Mouse (Mus musculus) CH12.LX (cell line): ENCODE measurements at regions not wholly inside any gene's neighbourhood (a gene's known extent, or its start where the extent isn't known, plus 50 kb on each side); places are given as distances from the start of the nearest gene placed in this dataset.
A peak's percentile ranks its signal among the peaks of the same experiment; 100 is the strongest.
"Not testable (repeated sequence)": the region's sequence is repeated elsewhere in the genome, so short reads cannot be mapped to it uniquely, and the experiment has no call there.

Experiments
- DNase-seq: peaks from one replicate; pipeline ENCODE4 v3.0.0-alpha.2; 2013; ENCODE audit errors: extremely low read depth
- H3K27ac ChIP-seq: 2 replicates; pipeline ENCODE4 v1.5.1; 2012; ENCODE audit warnings: low read depth, mild to moderate bottlenecking, control low read depth, moderate library complexity; ENCODE audit not compliant: insufficient read depth
- H3K27me3 ChIP-seq: replicated peaks from 2 replicates; pipeline ENCODE3; 2012; ENCODE audit warnings: inconsistent platforms
- H3K36me3 ChIP-seq, 2 experiments: replicated peaks in 1 of 2; 2 replicates each; pipeline versions ENCODE3 to v1.6.1; 2012; ENCODE audit warnings: inconsistent platforms in 1 of 2, low read length in 1 of 2, mild to moderate bottlenecking in 1 of 2, mixed read lengths in 1 of 2, moderate library complexity in 1 of 2; ENCODE audit not compliant: control insufficient read depth in 1 of 2, insufficient read depth in 1 of 2
- H3K4me1 ChIP-seq, 2 experiments: 2 replicates each; pipeline ENCODE4 v1.6.1; 2012; ENCODE audit warnings: inconsistent platforms in 1 of 2, moderate library complexity in 1 of 2; ENCODE audit not compliant: insufficient read depth in 2 of 2, control insufficient read depth in 1 of 2
- H3K4me2 ChIP-seq: 2 replicates; pipeline ENCODE4 v1.6.1; 2012; ENCODE audit warnings: low read depth, mild to moderate bottlenecking, control low read depth; ENCODE audit not compliant: poor library complexity, insufficient read depth, severe bottlenecking
- H3K4me3 ChIP-seq, 3 experiments: fragments of 150-350 bp in 1 of 3; sonication (generic) in 1 of 3; replicated peaks in 1 of 3; 2 replicates each; pipeline versions ENCODE3 to v1.5.1; 2011 to 2012; ENCODE audit warnings: low read depth in 2 of 3, low read length in 2 of 3, mild to moderate bottlenecking in 2 of 3, moderate library complexity in 2 of 3, control low read depth in 1 of 3, improper control_type of control experiment in 1 of 3, inconsistent platforms in 1 of 3, mixed read lengths in 1 of 3; ENCODE audit not compliant: poor library complexity in 1 of 3
- H3K79me2 ChIP-seq: replicated peaks from 2 replicates; pipeline ENCODE4 v1.6.1; 2012; ENCODE audit warnings: mild to moderate bottlenecking, moderate library complexity; ENCODE audit not compliant: control insufficient read depth, poor library complexity, insufficient read depth, severe bottlenecking; ENCODE audit errors: extremely low read depth
- H3K9ac ChIP-seq: 2 replicates; pipeline ENCODE4 v1.6.1; 2012; ENCODE audit warnings: low read depth, mild to moderate bottlenecking, control low read depth, moderate library complexity; ENCODE audit not compliant: insufficient read depth
- H3K9me3 ChIP-seq: replicated peaks from 2 replicates; pipeline ENCODE3; 2012; ENCODE audit warnings: low read length, inconsistent platforms, mixed read lengths
- CTCF ChIP-seq, 2 experiments: IDR thresholded peaks in 1 of 2; conservative IDR thresholded peaks in 1 of 2; 2 replicates each; pipeline ENCODE4 v1.5.1; 2011 to 2012; ENCODE audit warnings: low read depth in 2 of 2, low read length in 2 of 2, improper control_type of control experiment in 1 of 2, inconsistent platforms in 1 of 2, mild to moderate bottlenecking in 1 of 2, moderate library complexity in 1 of 2
- E2F4 ChIP-seq: IDR thresholded peaks from 2 replicates; pipeline ENCODE4 v1.6.1; 2011; ENCODE audit warnings: low read depth, low read length, improper control_type of control experiment; ENCODE audit not compliant: insufficient replicate concordance
- EP300 ChIP-seq: IDR thresholded peaks from 2 replicates; pipeline ENCODE4 v1.6.1; 2011; ENCODE audit warnings: low read length, improper control_type of control experiment
- HCFC1 ChIP-seq: IDR thresholded peaks from 2 replicates; pipeline ENCODE4 v1.6.1; 2012; ENCODE audit warnings: low read depth, mild to moderate bottlenecking, inconsistent platforms, low read length, improper control_type of control experiment
- JUN ChIP-seq: IDR thresholded peaks from 2 replicates; pipeline ENCODE4 v1.6.1; 2011; ENCODE audit warnings: low read depth, mild to moderate bottlenecking, low read length, improper control_type of control experiment, moderate library complexity; ENCODE audit not compliant: insufficient read depth
- JUND ChIP-seq: conservative IDR thresholded peaks from 2 replicates; pipeline ENCODE4 v1.6.1; 2011; ENCODE audit warnings: low read depth, low read length, improper control_type of control experiment
- MAFK ChIP-seq: IDR thresholded peaks from 2 replicates; pipeline ENCODE4 v1.6.1; 2011; ENCODE audit warnings: low read length, improper control_type of control experiment; ENCODE audit not compliant: insufficient replicate concordance
- MAX ChIP-seq: IDR thresholded peaks from 2 replicates; pipeline ENCODE4 v1.6.1; 2011; ENCODE audit warnings: low read length, improper control_type of control experiment
- MAZ ChIP-seq: IDR thresholded peaks from 2 replicates; pipeline ENCODE4 v1.6.1; 2012; ENCODE audit warnings: low read depth, mild to moderate bottlenecking, inconsistent platforms, low read length, improper control_type of control experiment, moderate library complexity
- MXI1 ChIP-seq: IDR thresholded peaks from 2 replicates; pipeline ENCODE4 v1.6.1; 2011; ENCODE audit warnings: mild to moderate bottlenecking, low read depth, low read length, improper control_type of control experiment
- MYC ChIP-seq: IDR thresholded peaks from 2 replicates; pipeline ENCODE4 v1.6.1; 2011; ENCODE audit warnings: low read depth, mild to moderate bottlenecking, improper control_type of control experiment, low read length
- NRF1 ChIP-seq: IDR thresholded peaks from 2 replicates; pipeline ENCODE4 v1.6.1; 2014; ENCODE audit warnings: low read depth, mild to moderate bottlenecking, inconsistent platforms, low read length, improper control_type of control experiment, moderate library complexity
- RAD21 ChIP-seq: IDR thresholded peaks from 2 replicates; pipeline ENCODE4 v1.6.1; 2011; ENCODE audit warnings: low read depth, mild to moderate bottlenecking, low read length, improper control_type of control experiment, moderate library complexity
- SIN3A ChIP-seq: IDR thresholded peaks from 2 replicates; pipeline ENCODE4 v1.6.1; 2012; ENCODE audit warnings: low read length, improper control_type of control experiment, inconsistent platforms
- UBTF ChIP-seq: IDR thresholded peaks from 2 replicates; pipeline ENCODE4 v1.6.1; 2012; ENCODE audit warnings: low read depth, mild to moderate bottlenecking, inconsistent platforms, low read length, improper control_type of control experiment, moderate library complexity
- USF1 ChIP-seq: IDR thresholded peaks from 2 replicates; pipeline ENCODE4 v1.6.1; 2014; ENCODE audit warnings: low read depth, mild to moderate bottlenecking, inconsistent platforms, low read length, improper control_type of control experiment
- USF2 ChIP-seq: conservative IDR thresholded peaks from 2 replicates; pipeline ENCODE4 v1.6.1; 2011; ENCODE audit warnings: low read depth, low read length, improper control_type of control experiment
- ZC3H11A ChIP-seq: IDR thresholded peaks from 2 replicates; pipeline ENCODE4 v1.6.1; 2012; ENCODE audit warnings: low read depth, mild to moderate bottlenecking, inconsistent platforms, low read length, improper control_type of control experiment
- ZKSCAN1 ChIP-seq: IDR thresholded peaks from 2 replicates; pipeline ENCODE4 v1.6.1; 2012; ENCODE audit warnings: low read depth, inconsistent platforms, low read length, improper control_type of control experiment, borderline replicate concordance
- ZNF384 ChIP-seq: IDR thresholded peaks from 2 replicates; pipeline ENCODE4 v1.6.1; 2012; ENCODE audit warnings: low read depth, low read length, improper control_type of control experiment, inconsistent platforms
- dilution Hi-C: fragments of 300-500 bp; cut with MboI; formaldehyde crosslinking; loops from 2 replicates; pipeline ENCODE4 v1.14.3; 2020; ENCODE audit warnings: low sequenced_read_pairs; ENCODE audit not compliant: extremely low pct_unique_long_range_greater_than_20kb, extremely low pct_ligation_motif_present
- in situ Hi-C: fragments of 300-500 bp; cut with MboI; formaldehyde crosslinking; loops from 3 replicates; pipeline ENCODE4 v1.14.3; 2019; ENCODE audit warnings: low sequenced_read_pairs, low pct_ligation_motif_present, low pct_unique_long_range_greater_than_20kb, mixed read lengths

GRCm38 (mm10) chr6:3201507-3201906 lies 197.9 kb downstream of the Samd9l start:
- H3K4me1 ChIP-seq, H3K27me3 ChIP-seq, H3K27ac ChIP-seq, H3K9ac ChIP-seq, H3K36me3 ChIP-seq, H3K4me3 ChIP-seq, dilution Hi-C loops, H3K79me2 ChIP-seq, in situ Hi-C loops, DNase-seq, H3K9me3 ChIP-seq, H3K4me2 ChIP-seq: not testable (repeated sequence)

GRCm38 (mm10) chr6:3201107-3201506 lies 198.3 kb downstream of the Samd9l start:
- DNase-seq = no peak
- H3K27ac ChIP-seq = no peak overlapping the region
- no peak overlapping the region for H3K4me2 ChIP-seq
- no peaks in the 10 kb centered on the region for H3K36me3 ChIP-seq
- no peak overlapping the region for H3K9ac ChIP-seq
- H3K4me3 ChIP-seq = no peak overlapping the region
- H3K9me3 ChIP-seq = no peaks in the 10 kb centered on the region
- H3K4me1 ChIP-seq = no peaks in the 10 kb centered on the region
- dilution Hi-C loops (no loop called here), in situ Hi-C loops (no loop called here)
- no peaks in the 10 kb centered on the region for H3K27me3 ChIP-seq
- H3K79me2 ChIP-seq = no peaks in the 10 kb centered on the region
- TF ChIP-seq MAX = no peak
- TF ChIP-seq ZNF384 = no peak
- TF ChIP-seq MAFK = no peak
- TF ChIP-seq MYC = no peak
- TF ChIP-seq JUN = no peak
- TF ChIP-seq MXI1 = no peak
- TF ChIP-seq HCFC1 = no peak
- no peak for TF ChIP-seq SIN3A
- TF ChIP-seq E2F4 = no peak
- TF ChIP-seq EP300 = no peak
- no peak for TF ChIP-seq CTCF (conservative IDR thresholded peaks at IDR 0.05 in 1 of 2, IDR thresholded peaks at IDR 0.05 in 1 of 2; ENCODE audit: low read depth in 2 of 2, low read length in 2 of 2)
- TF ChIP-seq NRF1 = no peak
- no peak for TF ChIP-seq ZC3H11A
- no peak for TF ChIP-seq JUND
- TF ChIP-seq USF2 = no peak
- no peak for TF ChIP-seq MAZ
- no peak for TF ChIP-seq ZKSCAN1
- TF ChIP-seq UBTF = no peak
- no peak for TF ChIP-seq USF1
- no peak for TF ChIP-seq RAD21

- H3K4me2 ChIP-seq, H3K27ac ChIP-seq, H3K4me3 ChIP-seq, H3K9me3 ChIP-seq, H3K27me3 ChIP-seq, H3K4me1 ChIP-seq, H3K9ac ChIP-seq, in situ Hi-C loops, dilution Hi-C loops, H3K79me2 ChIP-seq, H3K36me3 ChIP-seq: not testable (repeated sequence)
- DNase-seq = peak; percentile 67
Measured at GRCm38 (mm10) chr6:3200586-3200985, 198.8 kb downstream of the Samd9l start.

- H3K9me3 ChIP-seq, H3K27ac ChIP-seq, H3K9ac ChIP-seq: not testable (repeated sequence)
Measured at GRCm38 (mm10) chr6:3192424-3192820, 206.9 kb downstream of the Samd9l start.

More at GRCm38 (mm10) chr6:3192424-3192820, 206.9 kb downstream of the Samd9l start:
- H3K36me3 ChIP-seq, in situ Hi-C loops, DNase-seq, H3K4me2 ChIP-seq, H3K4me1 ChIP-seq, H3K27me3 ChIP-seq, H3K4me3 ChIP-seq, dilution Hi-C loops, H3K79me2 ChIP-seq: not testable (repeated sequence)
